Mouse (Mus musculus): Measurements from ENCODE around the gene Frzb.
"Not testable (repeated sequence)": the region's sequence is repeated elsewhere in the genome, so short reads cannot be mapped to it uniquely, and the experiment has no call there.

The Frzb gene

DNA sequence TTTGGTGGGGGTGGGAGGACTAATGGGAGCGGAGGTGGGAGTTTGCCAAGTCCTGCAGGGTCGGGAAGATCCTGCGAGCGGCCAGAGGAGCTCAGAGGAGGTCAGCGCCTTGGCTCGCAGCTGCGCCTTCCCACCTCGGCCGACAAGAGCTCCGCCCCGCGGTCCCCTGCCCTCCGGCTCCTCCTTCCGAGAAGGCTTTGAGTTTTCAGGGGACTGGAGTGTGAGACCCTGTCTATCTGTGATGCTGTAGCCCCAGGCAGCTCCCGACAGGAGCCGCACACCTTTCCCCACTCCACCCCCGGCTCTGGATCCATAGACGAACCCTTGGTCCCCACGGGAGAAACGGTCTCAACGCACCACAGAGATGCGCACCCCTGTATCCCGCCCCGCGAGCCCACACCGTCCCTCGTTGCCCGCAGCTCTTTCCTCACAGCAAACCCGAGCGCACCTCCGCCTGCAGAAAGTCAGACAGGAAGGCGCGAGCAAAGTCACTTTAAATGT, at the start of gene Frzb:
Gene Frzb (minus strand): TSS at position 335 of the 501 bp plus-strand sequence.
- peak; percentile 44 for DNase-seq

DNA sequence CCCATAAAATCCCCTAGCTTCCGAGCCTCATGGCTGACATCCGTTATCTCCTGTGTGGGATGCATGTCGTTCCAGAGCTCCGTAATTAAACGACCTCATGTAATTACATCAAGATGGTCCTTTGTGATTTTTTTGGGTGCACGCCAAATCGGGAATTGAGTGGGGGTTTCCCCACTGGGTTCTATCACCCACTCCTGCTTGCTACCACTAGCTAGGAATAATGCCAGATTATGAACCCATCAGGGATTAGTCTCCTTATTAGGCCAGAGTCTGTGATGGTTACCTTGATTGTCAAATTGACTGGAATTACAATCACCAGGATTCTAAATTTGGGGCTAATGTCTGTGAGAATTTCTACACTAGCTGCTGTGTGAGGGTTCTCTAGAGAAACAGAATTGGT, 47.9 kb upstream of the Frzb start:
- DNase-seq = not testable (repeated sequence)

DNA sequence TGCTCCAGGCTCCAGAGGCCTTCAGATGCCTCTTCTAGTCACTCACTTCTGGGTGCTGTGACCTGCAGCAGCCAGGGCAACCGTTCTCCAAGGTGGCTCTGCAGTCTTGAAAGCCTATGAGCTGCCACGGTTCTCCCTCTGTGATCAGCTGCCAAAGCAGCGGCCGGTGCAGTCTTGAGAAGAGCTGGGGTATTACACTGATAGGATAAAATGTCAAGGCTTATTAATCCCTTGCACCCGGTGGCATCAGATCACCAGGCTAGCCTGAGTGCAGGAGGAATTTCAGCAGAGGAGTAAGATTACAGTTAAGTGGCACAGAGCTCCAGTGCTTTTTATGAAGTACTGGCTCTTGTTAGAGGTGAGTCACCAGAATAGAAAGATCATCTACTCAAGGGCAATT, 39.4 kb upstream of the Frzb start:
- no peak for DNase-seq

DNA sequence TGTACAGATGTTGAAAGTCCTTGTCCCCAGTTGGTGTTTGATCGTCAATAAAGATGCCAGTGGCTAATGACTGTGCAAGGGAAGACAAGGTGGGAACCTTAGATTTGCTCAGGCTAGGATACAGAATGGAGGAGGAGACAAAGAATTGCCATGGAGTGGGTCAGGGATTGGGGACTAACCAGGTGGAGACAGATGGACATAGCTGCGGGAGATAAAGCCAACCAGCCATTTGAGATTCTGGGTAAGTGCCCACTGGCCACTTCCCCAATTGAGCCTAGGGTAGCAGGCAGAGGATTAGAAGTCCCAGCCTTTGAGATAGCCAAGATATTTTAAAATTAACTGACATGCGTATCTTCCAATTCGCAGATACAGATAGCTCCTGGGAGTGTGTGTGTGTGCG, 37.5 kb upstream of the Frzb start:
- DNase-seq = peak; percentile 69

- no peak for DNase-seq
These were observed 28.4 kb upstream of the Frzb start for GRCm38 (mm10) chr2:80475831-80476230.

DNA sequence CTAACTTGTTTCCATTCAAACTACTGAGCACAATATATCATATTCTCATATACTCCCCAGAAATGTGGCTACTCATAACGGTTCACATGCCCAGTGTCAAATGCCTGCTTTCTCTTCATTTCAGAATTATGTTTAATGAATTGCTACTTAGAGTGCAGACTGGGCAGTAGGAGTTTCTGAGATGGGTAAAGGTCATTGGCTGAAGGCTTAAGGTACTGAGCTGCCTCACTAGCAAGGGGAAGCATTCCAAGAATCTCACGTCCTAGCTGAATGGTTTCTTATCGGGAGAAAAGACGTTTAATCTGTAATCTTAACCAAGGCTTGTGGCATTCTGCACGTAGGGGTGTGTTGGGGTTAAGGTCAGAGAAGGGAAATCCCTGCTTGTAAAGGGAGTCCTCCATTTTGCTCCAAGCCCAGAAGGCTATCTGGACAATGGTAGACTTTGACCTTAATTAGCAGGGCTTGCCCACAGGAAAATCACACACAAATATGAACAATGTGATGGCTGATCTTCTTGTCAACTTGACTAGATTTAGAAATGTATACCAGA, 26.9 kb upstream of the Frzb start:
- no peak for DNase-seq

DNA sequence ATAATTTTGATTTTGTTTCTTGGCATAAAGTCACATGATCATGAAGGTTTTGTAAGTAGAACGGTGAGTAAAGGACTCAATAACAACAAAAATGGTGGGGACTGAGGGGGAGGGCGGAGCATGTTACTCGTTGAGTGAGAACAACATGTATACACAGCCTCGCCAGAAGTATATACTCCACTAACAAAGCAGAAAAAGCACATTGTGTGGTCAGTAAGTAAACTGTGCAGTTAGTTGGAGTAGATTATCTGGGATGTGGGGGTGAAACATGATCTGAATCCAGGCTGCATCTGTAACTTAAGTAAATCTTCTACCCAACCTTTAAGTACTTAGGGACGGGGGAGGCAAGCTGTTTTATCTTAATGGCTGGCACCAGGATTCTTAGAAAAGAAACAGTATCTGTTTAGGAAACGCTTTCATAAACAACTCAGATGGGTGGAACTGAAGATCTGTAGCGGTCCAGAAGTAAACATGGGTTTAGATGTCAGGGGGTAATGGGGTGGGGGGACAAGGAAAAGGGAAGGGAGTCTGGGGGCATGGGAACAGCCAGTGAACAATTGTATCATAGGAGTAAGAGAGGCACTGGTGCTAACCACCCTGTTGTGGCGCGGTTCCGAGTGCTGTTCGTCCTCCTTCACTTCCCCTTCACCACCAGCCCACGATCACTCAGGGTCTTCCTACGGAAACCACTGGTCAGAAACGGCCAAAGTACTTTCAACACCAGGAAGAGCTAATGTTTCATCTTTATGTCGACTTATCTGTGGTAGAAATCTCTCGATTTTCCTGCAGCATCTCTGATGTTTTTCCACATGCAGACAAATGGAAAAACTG, 18.8 kb upstream of the Frzb start:
- DNase-seq = no peak

GRCm38 (mm10) chr2:80461827-80462226, 14.4 kb upstream of the Frzb start:
- no peak for DNase-seq

GRCm38 (mm10) chr2:80448231-80448630, 806 bp upstream of the Frzb start:
- DNase-seq = peak; percentile 8

DNA sequence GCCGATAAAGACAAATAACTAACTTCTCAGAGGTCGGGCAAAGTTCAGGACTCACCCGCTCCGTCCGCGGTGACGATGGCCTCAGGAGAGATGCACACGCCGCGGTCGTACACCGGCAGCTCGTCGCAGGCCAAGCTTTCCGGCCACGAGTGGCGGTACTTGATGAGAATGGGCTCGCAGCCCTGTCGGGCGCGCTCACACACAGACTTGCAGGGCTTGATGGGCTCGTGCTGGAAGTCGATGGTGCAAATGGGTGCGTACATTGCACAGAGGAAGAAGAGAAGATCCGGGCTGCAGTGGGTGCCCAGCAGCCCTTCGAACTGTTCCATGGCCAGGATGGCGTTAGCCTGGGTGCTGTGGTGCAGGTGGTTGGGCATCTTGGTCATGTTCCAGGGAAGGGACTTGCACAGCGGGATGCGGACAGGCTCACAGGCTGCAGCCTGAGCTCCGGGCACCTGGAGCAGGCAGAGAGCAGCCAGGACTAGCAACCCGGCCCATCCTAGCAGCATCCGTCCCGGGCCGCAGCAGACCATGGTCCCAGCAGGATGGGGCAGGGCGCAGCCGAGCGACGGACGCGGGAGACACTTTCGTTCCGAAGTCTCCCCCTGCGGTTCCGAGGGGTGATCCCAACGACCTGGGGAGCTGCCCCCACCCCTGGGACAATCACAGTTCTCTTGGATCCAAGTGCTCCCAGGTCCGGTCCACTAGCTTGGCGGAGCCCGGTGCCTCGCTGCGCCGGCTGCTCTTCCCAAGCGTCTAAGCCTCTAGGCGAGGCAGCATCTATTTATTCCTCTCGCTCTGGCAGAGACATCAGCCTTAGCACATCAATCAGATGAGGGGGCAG, 895 bp downstream of the Frzb start:
- DNase-seq = peak; percentile 51

- no peak for DNase-seq
These were observed 1.5 kb downstream of the Frzb start for GRCm38 (mm10) chr2:80445926-80446307.

- no peak for DNase-seq
These were observed 1.9 kb downstream of the Frzb start for GRCm38 (mm10) chr2:80445491-80445890.

DNA sequence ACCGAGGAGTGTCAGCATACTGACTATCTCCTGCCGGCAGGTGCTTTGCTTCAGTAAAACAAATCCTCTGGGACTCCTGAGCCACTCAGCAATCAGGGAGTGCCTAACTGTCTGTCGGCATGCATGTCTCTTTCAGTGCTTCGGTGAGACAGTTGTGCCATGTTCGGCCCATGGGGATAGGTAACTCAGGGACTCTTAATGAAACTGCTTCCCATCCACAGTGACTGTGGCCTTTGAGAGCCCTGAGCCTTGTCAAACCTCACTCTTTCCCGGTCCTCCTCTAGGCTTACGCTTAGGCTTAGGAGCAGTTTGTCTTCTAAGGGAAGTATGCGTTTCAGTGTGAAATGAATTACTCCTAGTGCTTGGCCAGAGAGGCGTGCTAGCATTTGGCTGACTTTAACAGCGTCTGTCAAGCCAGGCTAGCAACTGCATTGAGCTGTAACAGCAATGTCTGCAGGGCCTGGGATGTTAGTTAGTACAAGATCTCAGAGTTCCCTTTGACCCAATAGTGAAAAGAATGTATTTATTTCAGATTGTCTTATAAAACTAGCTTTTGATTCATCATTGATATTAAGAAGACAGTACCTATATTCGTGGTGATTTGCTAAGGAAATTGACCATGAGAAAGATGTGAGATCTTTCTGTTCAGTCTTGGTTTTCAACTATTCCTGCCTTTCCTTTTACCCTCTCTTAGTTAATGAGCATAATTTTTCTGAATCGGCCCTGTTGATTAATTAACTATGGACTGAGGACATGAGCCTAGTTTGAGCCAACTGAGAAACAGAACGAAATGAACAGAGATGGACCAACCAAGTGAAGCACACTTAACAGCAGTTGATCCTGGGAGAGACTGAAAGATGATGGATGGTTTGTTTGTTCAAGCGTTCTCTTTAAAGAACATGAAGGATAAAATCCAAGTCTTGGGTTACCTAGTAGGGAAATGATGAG, 2.7 kb downstream of the Frzb start:
- no peak for DNase-seq

- no peak for DNase-seq
These were observed 3.5 kb downstream of the Frzb start for GRCm38 (mm10) chr2:80443962-80444361.

GRCm38 (mm10) chr2:80441386-80441785, 6.0 kb downstream of the Frzb start:
- no peak for DNase-seq

GRCm38 (mm10) chr2:80438854-80439253, 8.6 kb downstream of the Frzb start:
- no peak for DNase-seq

DNA sequence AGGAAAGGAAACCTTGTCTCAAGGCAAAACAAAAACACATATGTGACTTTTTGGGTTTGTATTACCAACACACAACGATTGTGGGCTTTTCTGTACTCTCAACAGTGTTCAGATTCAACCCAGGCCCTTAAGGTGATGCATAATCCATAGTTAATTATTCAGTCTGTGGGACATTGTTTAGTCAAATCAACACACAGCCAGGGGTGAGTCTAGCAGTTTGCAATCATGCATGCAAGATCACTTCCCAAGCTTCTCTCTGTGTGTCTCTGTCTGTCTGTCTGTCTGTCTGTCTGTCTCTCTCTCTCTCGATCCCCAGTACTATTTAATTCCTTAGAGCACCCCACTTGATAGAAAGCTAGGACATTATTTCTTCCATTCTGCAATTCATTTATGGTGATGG, 10.0 kb downstream of the Frzb start:
- no peak for DNase-seq

DNA sequence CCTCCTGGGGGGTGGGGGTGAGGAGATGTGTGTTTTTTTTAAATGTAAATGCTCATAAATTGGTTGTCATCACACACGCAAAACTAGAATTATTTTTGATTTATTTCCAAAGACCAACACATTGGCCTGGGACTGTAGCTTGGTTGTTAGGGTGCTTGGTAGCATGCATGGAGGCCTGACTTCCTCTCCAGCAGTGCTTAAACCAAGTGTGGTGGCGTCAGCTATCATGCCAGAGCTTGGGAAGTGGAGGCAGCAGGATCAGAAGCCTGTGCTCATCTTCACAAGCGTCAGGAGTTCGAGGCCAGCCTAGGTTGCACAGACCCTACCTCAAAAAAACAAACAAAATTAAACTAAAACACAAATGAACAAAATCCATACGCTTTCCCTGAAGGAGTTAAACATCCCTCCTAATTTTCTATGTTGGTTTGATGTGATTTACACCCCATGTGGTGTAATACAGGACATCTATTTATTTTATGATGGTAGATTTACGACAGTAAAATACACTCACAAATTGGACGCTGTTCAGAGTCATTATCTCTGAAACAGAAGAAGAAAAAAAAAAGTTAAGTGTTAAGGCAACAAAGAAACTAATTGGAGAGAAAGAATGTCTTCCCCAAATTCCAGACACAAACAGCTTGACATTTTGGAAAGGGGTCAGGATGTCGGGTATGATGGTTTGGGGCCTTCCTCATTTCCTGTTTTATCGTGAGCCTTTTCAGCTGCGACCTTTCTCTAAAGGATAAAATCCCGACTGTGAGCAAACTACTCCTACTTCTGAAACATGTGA, 12.4 kb downstream of the Frzb start:
- DNase-seq = no peak

GRCm38 (mm10) chr2:80433254-80433876, 14.1 kb downstream of the Frzb start:
- DNase-seq = no peak

DNA sequence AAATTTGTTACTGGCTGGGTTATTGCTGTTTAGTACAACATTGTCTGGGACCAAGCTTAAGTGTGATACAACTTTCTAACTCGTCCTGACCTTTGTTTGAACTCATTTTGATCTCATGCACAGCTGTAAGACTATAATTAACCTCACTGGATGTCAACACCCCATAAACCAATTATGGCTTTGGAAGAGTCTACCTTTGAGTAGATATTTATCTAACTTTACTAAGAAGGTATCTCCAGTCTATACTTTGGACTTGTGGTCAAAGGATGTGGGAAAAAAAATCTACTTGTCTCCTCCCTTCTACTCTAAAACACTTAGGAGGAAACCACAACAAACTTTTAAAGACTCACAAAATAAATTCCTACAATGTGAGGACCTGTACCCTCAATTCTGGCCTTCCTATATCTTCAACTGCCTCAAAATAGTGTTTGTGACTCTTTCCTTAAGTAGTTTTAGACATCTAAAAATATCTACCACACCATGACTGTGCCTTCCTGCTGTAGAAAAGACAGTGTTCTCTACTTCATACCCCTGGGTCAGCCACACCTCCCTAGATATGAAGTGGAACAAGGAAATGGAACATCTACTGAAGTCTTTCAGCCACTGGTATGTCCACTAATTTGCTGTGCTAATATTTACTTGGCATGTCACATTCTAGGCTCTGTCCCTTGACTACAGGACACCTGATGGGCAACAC, 16.9 kb downstream of the Frzb start:
- no peak for DNase-seq

Measured in cerebellum, adult 11-12 months (tissue).